Mouse (Mus musculus) limb, embryonic 12.5 days (tissue): ENCODE measurements around the gene Krt79. TPM values are rescaled to one million over a fixed set of nuclear protein-coding genes. Genes with fewer than 3 reads are reported as not detected.

ENCODE experiments used
- ATAC-seq: fragments of 200-750 bp; cut with Nextera tagmentation; 2 replicates; pipeline ENCODE4 v1.8.0; 2017; ENCODE audit warnings: low read depth, moderate TSS enrichment; ENCODE audit not compliant: insufficient number of reproducible peaks, insufficient read depth, low FRiP score, low TSS enrichment
- H3K27ac ChIP-seq: fragments of 300-500 bp; sonication (generic); 2 replicates; pipeline ENCODE4 v1.5.1; 2016; ENCODE audit warnings: mild to moderate bottlenecking, moderate library complexity
- H3K27me3 ChIP-seq: fragments of 300-500 bp; sonication (generic); 2 replicates; pipeline ENCODE4 v1.6.1; 2016; ENCODE audit warnings: mild to moderate bottlenecking, moderate library complexity
- H3K36me3 ChIP-seq: fragments of 300-500 bp; sonication (generic); 2 replicates; pipeline ENCODE4 v1.6.1; 2016; ENCODE audit warnings: mild to moderate bottlenecking, moderate library complexity
- H3K4me1 ChIP-seq: fragments of 300-500 bp; sonication (generic); replicated peaks from 2 replicates; pipeline ENCODE4 v1.6.1; 2016
- H3K4me2 ChIP-seq: fragments of 300-500 bp; sonication (generic); 2 replicates; pipeline ENCODE4 v1.6.1; 2016; ENCODE audit warnings: mild to moderate bottlenecking, moderate library complexity
- H3K4me3 ChIP-seq: fragments of 300-500 bp; sonication (generic); replicated peaks from 2 replicates; pipeline ENCODE4 v1.5.1; 2016; ENCODE audit warnings: mild to moderate bottlenecking
- H3K9ac ChIP-seq: fragments of 300-500 bp; sonication (generic); replicated peaks from 2 replicates; pipeline ENCODE4 v1.6.1; 2016; ENCODE audit warnings: mild to moderate bottlenecking, moderate library complexity
- H3K9me3 ChIP-seq: fragments of 300-500 bp; sonication (generic); 2 replicates; pipeline ENCODE4 v1.6.1; 2016; ENCODE audit warnings: mild to moderate bottlenecking, moderate library complexity
- WGBS: fragments of 180-500 bp; shearing (Covaris S2); methylation state at CpG from one replicate; pipeline ENCODE4 v1.1.7; 2016; 5-methylcytosine and 5-hydroxymethylcytosine counted together
- polyA plus RNA-seq: library from polyadenylated mRNA; unstranded; fragments of >200 nt; fragmentation: Nextera tagmentation; extraction: Ambion mirVana; gene quantifications from 2 replicates; pipeline ENCODE4 v1.2.1, GENCODE M21; 2016

Gene Krt79
- 0.17 TPM in 1 of 2 replicates, not detected in the other for polyA plus RNA-seq

- no peak within 1 kb of the TSS for H3K4me3 ChIP-seq
- H3K36me3 ChIP-seq: no peaks in the 10 kb centered on the region
- no peak within 1 kb of the TSS for H3K9ac ChIP-seq
- peaks cover 25% of the 10 kb centered on the region; the same call in 1 of the 2 replicates for H3K4me1 ChIP-seq
- H3K4me2 ChIP-seq: no peak within 1 kb of the TSS
- H3K9me3 ChIP-seq: no peaks in the 10 kb centered on the region
- H3K27ac ChIP-seq: no peak within 1 kb of the TSS
- H3K27me3 ChIP-seq: 0 out of 2 replicates have a peak, but pooled peaks cover 3% of the 10 kb centered on the region
- ATAC-seq: no peak
- 54% methylated on average over 6 of the region's 6 CpGs for WGBS
These were observed at the start of gene Krt79 for GRCm38 (mm10) chr15:101940274-101940829. TSS of gene Krt79 (minus strand) at chr15:101940324.

- Histone ChIP-seq H3K27ac (no peak overlapping the region), H3K9me3 (no peaks in the 10 kb centered on the region), H3K4me2 (no peak overlapping the region), H3K9ac (no peak overlapping the region), H3K4me3 (no peak overlapping the region), H3K4me1 (peaks cover 6% of the 10 kb centered on the region; the same call in 1 of the 2 replicates), H3K36me3 (no peaks in the 10 kb centered on the region), H3K27me3 (no peaks in the 10 kb centered on the region; the same call in 1 of the 2 replicates)
- ATAC-seq: no peak
- 63% methylated on average over 8 of the region's 8 CpGs for WGBS
These were observed 48.6 kb upstream of the Krt79 start for GRCm38 (mm10) chr15:101988714-101989113.

GRCm38 (mm10) chr15:101988119-101988518 is 48.0 kb upstream of the Krt79 start:
- no peak for ATAC-seq
- Histone ChIP-seq H3K9me3 (no peaks in the 10 kb centered on the region), H3K27ac (no peak overlapping the region), H3K27me3 (no peaks in the 10 kb centered on the region; the same call in 1 of the 2 replicates), H3K36me3 (no peaks in the 10 kb centered on the region), H3K9ac (no peak overlapping the region), H3K4me3 (no peak overlapping the region), H3K4me1 (peaks cover 10% of the 10 kb centered on the region; the same call in 1 of the 2 replicates), H3K4me2 (no peak overlapping the region)
- WGBS: under 1% methylated on average over 10 of the region's 10 CpGs

GRCm38 (mm10) chr15:101984746-101985145 is 44.6 kb upstream of the Krt79 start:
- Histone ChIP-seq H3K4me1 (peaks cover 10% of the 10 kb centered on the region; the same call in 1 of the 2 replicates), H3K4me3 (no peak overlapping the region), H3K36me3 (no peaks in the 10 kb centered on the region), H3K27ac (no peak overlapping the region), H3K9ac (no peak overlapping the region), H3K9me3 (no peaks in the 10 kb centered on the region), H3K4me2 (peak overlapping the region; percentile 48), H3K27me3 (no peaks in the 10 kb centered on the region; the same call in 1 of the 2 replicates)
- ATAC-seq: no peak
- WGBS: 16% methylated on average over 6 of the region's 6 CpGs

GRCm38 (mm10) chr15:101983949-101984601 is 44.0 kb upstream of the Krt79 start:
- peak overlapping the region; percentile 13; the same call in 1 of the 2 replicates for H3K9ac ChIP-seq
- no peaks in the 10 kb centered on the region for H3K9me3 ChIP-seq
- H3K27me3 ChIP-seq: no peaks in the 10 kb centered on the region; the same call in 1 of the 2 replicates
- peak overlapping the region; percentile 19 for H3K4me3 ChIP-seq
- peak; percentile 83 for ATAC-seq
- no peaks in the 10 kb centered on the region for H3K36me3 ChIP-seq
- peaks cover 10% of the 10 kb centered on the region; the same call in 1 of the 2 replicates for H3K4me1 ChIP-seq
- WGBS: 2% methylated on average over 15 of the region's 15 CpGs
- peak overlapping the region; percentile 48 for H3K4me2 ChIP-seq
- peak overlapping the region; percentile 68 for H3K27ac ChIP-seq

GRCm38 (mm10) chr15:101983315-101983948 is 43.3 kb upstream of the Krt79 start:
- Histone ChIP-seq H3K4me3 (peak overlapping the region; percentile 19; the same call in 1 of the 2 replicates), H3K27ac (peak overlapping the region; percentile 68), H3K36me3 (no peaks in the 10 kb centered on the region), H3K9ac (peak overlapping the region; percentile 13; the same call in 1 of the 2 replicates), H3K9me3 (no peaks in the 10 kb centered on the region), H3K4me1 (peaks cover 10% of the 10 kb centered on the region; the same call in 1 of the 2 replicates), H3K27me3 (no peaks in the 10 kb centered on the region; the same call in 1 of the 2 replicates), H3K4me2 (peak overlapping the region; percentile 48)
- no peak for ATAC-seq
- WGBS: 80% methylated on average over 13 of the region's 13 CpGs

GRCm38 (mm10) chr15:101980849-101981248 is 40.7 kb upstream of the Krt79 start:
- Histone ChIP-seq H3K36me3 (no peaks in the 10 kb centered on the region), H3K9me3 (no peaks in the 10 kb centered on the region), H3K27me3 (no peaks in the 10 kb centered on the region), H3K9ac (no peak overlapping the region), H3K4me2 (no peak overlapping the region), H3K27ac (no peak overlapping the region), H3K4me3 (no peak overlapping the region), H3K4me1 (peaks cover 35% of the 10 kb centered on the region)
- 49% methylated on average over 6 of the region's 6 CpGs for WGBS
- no peak for ATAC-seq

- Histone ChIP-seq H3K27ac (peak overlapping the region; percentile 89), H3K4me1 (peaks cover 39% of the 10 kb centered on the region), H3K36me3 (no peaks in the 10 kb centered on the region), H3K9me3 (no peaks in the 10 kb centered on the region), H3K4me2 (peak overlapping the region; percentile 71), H3K27me3 (peaks cover 4% of the 10 kb centered on the region; the same call in 1 of the 2 replicates), H3K9ac (peak overlapping the region; percentile 63), H3K4me3 (peak overlapping the region; percentile 41)
- ATAC-seq: peak; percentile 84
- 2% methylated on average over 30 of the region's 39 CpGs for WGBS
These were observed 37.1 kb upstream of the Krt79 start for GRCm38 (mm10) chr15:101977043-101977726.

GRCm38 (mm10) chr15:101976641-101977040 is 36.5 kb upstream of the Krt79 start:
- Histone ChIP-seq H3K36me3 (no peaks in the 10 kb centered on the region), H3K27me3 (peaks cover 4% of the 10 kb centered on the region; the same call in 1 of the 2 replicates), H3K4me3 (peak overlapping the region; percentile 41; the same call in 1 of the 2 replicates), H3K4me1 (peaks cover 39% of the 10 kb centered on the region), H3K9me3 (no peaks in the 10 kb centered on the region), H3K27ac (peak overlapping the region; percentile 89), H3K4me2 (peak overlapping the region; percentile 71), H3K9ac (no peak overlapping the region)
- WGBS: 47% methylated on average over 3 of the region's 3 CpGs
- no peak for ATAC-seq

GRCm38 (mm10) chr15:101976023-101976422 is 35.9 kb upstream of the Krt79 start:
- ATAC-seq: peak; percentile 54

More at GRCm38 (mm10) chr15:101976023-101976422, 35.9 kb upstream of the Krt79 start:
- Histone ChIP-seq H3K36me3 (no peaks in the 10 kb centered on the region), H3K9ac (no peak overlapping the region), H3K9me3 (no peaks in the 10 kb centered on the region), H3K27ac (peak overlapping the region; percentile 89), H3K27me3 (peaks cover 4% of the 10 kb centered on the region; the same call in 1 of the 2 replicates), H3K4me1 (peaks cover 39% of the 10 kb centered on the region), H3K4me3 (no peak overlapping the region), H3K4me2 (peak overlapping the region; percentile 33)
- WGBS: 11% methylated on average over 5 of the region's 5 CpGs
